Mouse (Mus musculus): ENCODE results near the gene Fgd6. TPM values are rescaled to one million over a fixed set of nuclear protein-coding genes. Genes with fewer than 3 reads are reported as not detected.

Fgd6 gene
- total and polyA plus RNA-seq, 2 experiments from 2014 or later, result 1.4 to 3.1 TPM

DNA sequence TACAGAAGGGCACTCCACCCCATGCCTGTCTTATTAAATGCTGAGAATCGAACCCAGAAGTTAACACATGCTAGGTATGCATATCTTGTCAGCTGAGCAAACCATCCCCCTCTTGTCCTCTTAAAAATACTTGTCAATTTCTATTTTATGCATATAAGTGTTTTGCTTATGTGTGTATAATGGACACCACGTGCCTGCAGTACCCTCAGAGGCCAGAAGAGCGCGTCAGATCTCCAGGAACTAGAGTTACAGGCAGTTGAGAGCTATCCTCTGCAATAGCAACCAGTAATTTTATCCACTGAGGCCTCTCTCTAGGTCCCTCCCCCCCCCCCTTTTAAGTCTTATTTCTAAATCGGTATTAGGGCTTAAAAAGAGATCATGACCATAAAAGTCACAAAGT, 88.6 kb downstream of the Fgd6 start:
- TF ChIP-seq CTCF (IDR thresholded peaks at IDR 0.05), result peak; percentile 44; the same call in 1 of the 2 replicates
- Histone ChIP-seq H3K27ac (ENCODE audit: low read depth, low read length) (no peak overlapping the region), H3K9me3 (ENCODE audit: low read length) (no peaks in the 10 kb centered on the region), H3K27me3 (ENCODE audit: insufficient read depth, low read length) (no peaks in the 10 kb centered on the region), H3K36me3 (ENCODE audit: insufficient read depth, low read length) (no peaks in the 10 kb centered on the region), H3K4me2 (ENCODE audit: low read depth, low read length, poor library complexity, severe bottlenecking) (no peak overlapping the region), H3K4me3 (ENCODE audit: low read depth, low read length) (no peak overlapping the region), H3K9ac (replicated peaks; ENCODE audit: low read length, poor library complexity, severe bottlenecking) (no peak overlapping the region), H3K4me1 (ENCODE audit: insufficient read depth, low read length) (no peaks in the 10 kb centered on the region)
- DNase-seq (ENCODE audit: low spot score) (peak; percentile 32), ATAC-seq (ENCODE audit: low FRiP score) (no peak)
- WGBS, result 75% methylated on average over 5 of the region's 5 CpGs

DNA sequence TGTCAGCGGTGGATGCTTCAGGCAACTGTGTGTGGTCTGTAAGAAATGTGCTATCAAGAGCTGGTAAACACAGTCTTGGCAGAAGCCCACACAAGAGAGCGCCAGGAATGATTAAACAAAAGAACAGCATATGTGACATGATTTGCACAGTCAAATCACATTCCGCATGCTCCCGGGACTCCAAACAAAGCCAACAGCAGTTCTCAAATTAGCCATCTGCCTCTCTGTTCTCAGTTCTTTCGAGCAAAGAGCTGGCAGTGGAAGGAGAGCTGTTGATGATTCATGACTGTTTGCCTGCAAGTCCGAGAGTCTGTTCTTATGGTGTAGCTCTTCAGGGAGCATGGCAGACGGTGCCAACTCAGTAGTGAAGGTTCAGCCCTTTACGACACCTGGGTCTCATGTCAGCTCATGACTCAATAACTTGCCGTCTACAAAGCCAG, 93.9 kb downstream of the Fgd6 start:
- H3K4me3 ChIP-seq (ENCODE audit: low read depth, low read length), result no peak overlapping the region

DNA sequence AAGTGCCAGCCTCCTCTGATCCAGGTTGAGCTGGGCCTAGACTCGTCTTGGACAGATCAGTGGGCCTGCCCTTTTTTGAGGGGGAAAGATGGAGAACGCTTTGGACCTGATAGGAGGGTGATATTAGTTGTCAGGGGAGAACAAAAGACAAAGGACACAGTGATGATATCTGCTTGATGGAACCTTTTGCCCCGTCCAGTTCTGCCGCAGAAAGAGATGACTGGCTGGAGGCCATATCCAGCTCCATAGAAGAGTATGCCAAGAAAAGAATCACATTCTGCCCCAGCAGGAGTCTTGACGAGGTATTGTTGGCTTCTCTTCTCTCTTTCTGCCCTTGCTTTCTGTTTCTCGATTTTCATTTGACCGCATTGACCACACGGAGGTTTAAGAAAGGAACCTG, 97.3 kb downstream of the Fgd6 start:
- Histone ChIP-seq H3K9ac (replicated peaks; ENCODE audit: low read length, poor library complexity, severe bottlenecking) (no peak overlapping the region), H3K4me1 (ENCODE audit: insufficient read depth, low read length) (no peaks in the 10 kb centered on the region), H3K27me3 (ENCODE audit: insufficient read depth, low read length) (no peaks in the 10 kb centered on the region), H3K4me2 (ENCODE audit: low read depth, low read length, poor library complexity, severe bottlenecking) (no peak overlapping the region), H3K36me3 (ENCODE audit: insufficient read depth, low read length) (no peaks in the 10 kb centered on the region), H3K4me3 (ENCODE audit: low read depth, low read length) (no peak overlapping the region), H3K9me3 (ENCODE audit: low read length) (no peaks in the 10 kb centered on the region), H3K27ac (ENCODE audit: low read depth, low read length) (no peak overlapping the region)
- no peak for ATAC-seq (ENCODE audit: low FRiP score)
- no peak for TF ChIP-seq CTCF (IDR thresholded peaks at IDR 0.05)
- WGBS, result 76% methylated on average over 8 of the region's 8 CpGs
- peak; percentile 21 for DNase-seq (ENCODE audit: low spot score)

More for the DNA sequence above, 93.9 kb downstream of the Fgd6 start:
- Histone ChIP-seq H3K9ac (replicated peaks; ENCODE audit: low read length, poor library complexity, severe bottlenecking) (no peak overlapping the region), H3K27ac (ENCODE audit: low read depth, low read length) (peak overlapping the region; percentile 2; the same call in 1 of the 2 replicates), H3K27me3 (ENCODE audit: insufficient read depth, low read length) (no peaks in the 10 kb centered on the region), H3K4me2 (ENCODE audit: low read depth, low read length, poor library complexity, severe bottlenecking) (no peak overlapping the region), H3K36me3 (ENCODE audit: insufficient read depth, low read length) (no peaks in the 10 kb centered on the region), H3K9me3 (ENCODE audit: low read length) (no peaks in the 10 kb centered on the region), H3K4me1 (ENCODE audit: insufficient read depth, low read length) (no peaks in the 10 kb centered on the region)
- 26% methylated on average over 9 of the region's 9 CpGs for WGBS
- no peak for TF ChIP-seq CTCF (IDR thresholded peaks at IDR 0.05)
- peak; percentile 78; the same call in 1 of the 2 replicates for ATAC-seq (ENCODE audit: low FRiP score)
- peak; percentile 94 for DNase-seq (ENCODE audit: low spot score)

- no peak for TF ChIP-seq CTCF (IDR thresholded peaks at IDR 0.05)
- H3K27ac ChIP-seq (ENCODE audit: low read depth, low read length), result no peak overlapping the region
- H3K4me3 ChIP-seq (ENCODE audit: low read depth, low read length), result no peak overlapping the region
- DNase-seq (ENCODE audit: low spot score) (no peak), ATAC-seq (ENCODE audit: low FRiP score) (no peak)
- H3K36me3 ChIP-seq (ENCODE audit: insufficient read depth, low read length), result no peaks in the 10 kb centered on the region
- H3K27me3 ChIP-seq (ENCODE audit: insufficient read depth, low read length), result no peaks in the 10 kb centered on the region
- no peaks in the 10 kb centered on the region for H3K4me1 ChIP-seq (ENCODE audit: insufficient read depth, low read length)
- no peak overlapping the region for H3K9ac ChIP-seq (replicated peaks; ENCODE audit: low read length, poor library complexity, severe bottlenecking)
- 92% methylated on average over 7 of the region's 7 CpGs for WGBS
- H3K9me3 ChIP-seq (ENCODE audit: low read length), result no peaks in the 10 kb centered on the region
- H3K4me2 ChIP-seq (ENCODE audit: low read depth, low read length, poor library complexity, severe bottlenecking), result no peak overlapping the region
Observed at GRCm38 (mm10) chr10:94133674-94134073, 97.9 kb downstream of the Fgd6 start.

DNA sequence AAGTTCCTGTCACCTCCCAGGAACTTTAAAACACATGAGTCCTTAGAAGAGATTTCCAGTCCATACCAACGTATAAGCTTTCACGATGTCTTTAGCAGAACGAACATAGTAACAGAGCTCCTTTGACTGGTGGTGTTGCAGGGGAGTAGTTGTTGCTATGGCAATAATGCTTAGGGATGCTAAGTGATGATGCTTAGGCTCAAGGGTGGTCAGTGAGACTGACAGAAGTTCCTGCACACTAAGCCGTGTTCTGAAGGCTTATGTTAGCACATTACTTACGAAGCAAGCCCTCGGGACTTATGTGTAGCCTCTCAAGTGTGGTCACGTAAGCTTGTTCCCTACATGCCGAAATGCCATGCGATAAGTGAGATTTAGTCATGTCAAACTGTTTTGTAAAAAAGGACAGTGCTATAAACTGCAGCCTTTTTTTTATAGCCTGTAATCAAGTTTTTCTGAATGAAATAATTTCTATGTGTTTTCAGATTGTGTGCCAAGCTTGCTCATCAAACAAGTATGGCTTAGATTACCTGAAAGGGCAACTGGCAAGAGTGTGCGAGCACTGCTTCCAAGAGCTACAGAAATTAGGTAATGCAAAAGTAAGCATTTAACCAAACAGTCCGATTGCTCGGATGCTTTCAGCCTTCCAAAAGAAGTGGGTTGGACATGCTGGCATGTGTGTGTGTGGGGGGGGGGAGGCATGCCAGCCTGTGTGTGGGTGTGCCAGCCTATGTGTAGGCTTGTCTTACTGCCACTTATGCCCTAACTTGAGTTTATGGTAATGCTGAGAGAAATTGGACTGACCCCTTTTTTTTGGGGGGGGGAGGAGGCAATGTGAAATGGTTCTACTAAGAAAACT, 99.0 kb downstream of the Fgd6 start:
- no peak overlapping the region for H3K4me3 ChIP-seq (ENCODE audit: low read depth, low read length)
- H3K4me1 ChIP-seq (ENCODE audit: insufficient read depth, low read length), result no peaks in the 10 kb centered on the region
- H3K9ac ChIP-seq (replicated peaks; ENCODE audit: low read length, poor library complexity, severe bottlenecking), result no peak overlapping the region
- no peak overlapping the region for H3K27ac ChIP-seq (ENCODE audit: low read depth, low read length)
- no peaks in the 10 kb centered on the region for H3K27me3 ChIP-seq (ENCODE audit: insufficient read depth, low read length)
- H3K36me3 ChIP-seq (ENCODE audit: insufficient read depth, low read length), result no peaks in the 10 kb centered on the region
- no peaks in the 10 kb centered on the region for H3K9me3 ChIP-seq (ENCODE audit: low read length)
- ATAC-seq (ENCODE audit: low FRiP score) (no peak), DNase-seq (ENCODE audit: low spot score) (no peak)
- 83% methylated on average over 12 of the region's 12 CpGs for WGBS
- TF ChIP-seq CTCF (IDR thresholded peaks at IDR 0.05), result no peak
- no peak overlapping the region for H3K4me2 ChIP-seq (ENCODE audit: low read depth, low read length, poor library complexity, severe bottlenecking)

- no peak overlapping the region for H3K4me3 ChIP-seq (ENCODE audit: low read depth, low read length)
- no peaks in the 10 kb centered on the region for H3K27me3 ChIP-seq (ENCODE audit: insufficient read depth, low read length)
- no peak overlapping the region for H3K27ac ChIP-seq (ENCODE audit: low read depth, low read length)
- ATAC-seq (ENCODE audit: low FRiP score) (no peak), DNase-seq (ENCODE audit: low spot score) (no peak)
- no peak overlapping the region for H3K9ac ChIP-seq (replicated peaks; ENCODE audit: low read length, poor library complexity, severe bottlenecking)
- H3K36me3 ChIP-seq (ENCODE audit: insufficient read depth, low read length), result no peaks in the 10 kb centered on the region
- H3K4me1 ChIP-seq (ENCODE audit: insufficient read depth, low read length), result no peaks in the 10 kb centered on the region
- TF ChIP-seq CTCF (IDR thresholded peaks at IDR 0.05), result no peak
- H3K4me2 ChIP-seq (ENCODE audit: low read depth, low read length, poor library complexity, severe bottlenecking), result no peak overlapping the region
- WGBS, result 89% methylated on average over 10 of the region's 10 CpGs
- H3K9me3 ChIP-seq (ENCODE audit: low read length), result no peaks in the 10 kb centered on the region
Observed at GRCm38 (mm10) chr10:94138890-94139482, 103.2 kb downstream of the Fgd6 start.
